Mouse (Mus musculus): Measurements from ENCODE around the gene Tppp3.

DNA sequence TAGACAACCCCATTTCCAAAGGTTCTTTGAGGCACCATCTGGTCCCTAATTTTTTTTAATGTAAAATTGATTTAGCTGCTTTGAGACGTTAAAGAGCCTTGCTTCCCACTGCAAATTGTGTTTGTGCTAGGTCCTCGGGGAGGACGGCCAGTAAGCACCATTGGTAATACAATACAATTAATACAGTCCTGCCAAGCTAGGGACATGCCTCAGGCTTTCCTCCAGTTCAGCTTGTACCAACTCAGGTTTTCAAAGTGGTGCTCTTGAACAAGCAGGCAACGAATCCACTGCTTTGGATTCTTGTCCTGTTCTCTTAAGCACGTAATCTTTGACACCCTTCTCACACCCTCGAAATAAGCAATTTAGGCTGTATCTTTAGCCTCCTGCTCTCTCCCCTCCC lies 38.3 kb downstream of the Tppp3 start:
- TF ChIP-seq CTCF (IDR thresholded peaks at IDR 0.05; ENCODE audit: low read depth, low read length) (no peak), POLR2A (IDR thresholded peaks at IDR 0.05; ENCODE audit: insufficient read depth, low read length) (no peak), EP300 (IDR thresholded peaks at IDR 0.05; ENCODE audit: insufficient read depth, low read depth, low read length) (no peak)
